Mouse (Mus musculus) right cerebral cortex, adult 18-20 months (tissue): ENCODE measurements around the gene Vmn1r49.
"Not testable (repeated sequence)": the region's sequence is repeated elsewhere in the genome, so short reads cannot be mapped to it uniquely, and the experiment has no call there.

Source experiments
- DNase-seq: peaks from one replicate; pipeline ENCODE4 v3.0.0; 2022; ENCODE audit warnings: mixed read lengths

Vmn1r49 gene

DNA sequence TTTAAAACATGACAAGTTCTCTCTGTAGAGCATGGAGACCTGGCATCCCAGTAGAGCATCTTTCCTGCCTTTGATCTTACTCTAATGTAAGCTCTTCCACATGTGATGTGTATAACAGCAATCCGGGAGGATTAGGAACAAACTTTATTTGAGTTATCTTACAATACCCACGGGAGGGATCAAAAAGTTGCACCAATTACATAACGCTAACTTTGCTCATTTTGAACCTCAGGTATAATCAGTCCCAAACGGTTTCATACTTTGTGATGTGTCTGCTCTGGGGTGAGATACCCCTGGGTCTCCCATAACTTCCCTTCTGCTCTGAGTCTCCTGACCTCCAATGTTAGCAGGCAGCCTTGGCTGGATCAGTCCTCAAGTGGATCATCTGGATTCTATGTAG is at the start of gene Vmn1r49:
Vmn1r49 (minus strand) TSS at position 101 of the 400 bp plus-strand sequence.
- no peak for DNase-seq

DNA sequence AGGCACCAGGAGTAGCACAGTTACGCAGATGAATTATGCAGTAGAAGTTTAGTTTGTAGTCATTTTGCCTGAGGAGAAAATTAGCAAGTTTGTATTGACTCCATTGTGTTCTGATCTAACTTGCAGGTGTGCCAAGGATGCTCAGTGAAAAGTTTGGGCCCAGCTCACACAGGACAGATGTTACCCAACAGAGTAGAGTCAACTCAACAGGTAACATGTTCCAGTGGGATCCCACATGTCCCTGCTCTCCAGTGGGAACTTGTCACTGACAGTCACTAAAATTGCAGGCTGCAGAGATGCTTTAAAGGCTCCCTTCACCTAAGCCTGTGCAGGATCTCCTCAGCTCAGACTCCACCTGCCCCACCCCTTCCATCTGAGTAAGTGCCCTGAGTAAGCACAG is 44.0 kb upstream of the Vmn1r49 start, which contains the start of gene Vmn1r51:
Vmn1r51 (plus strand) TSS at position 301 of the 400 bp plus-strand sequence.
- DNase-seq: not testable (repeated sequence)

DNA sequence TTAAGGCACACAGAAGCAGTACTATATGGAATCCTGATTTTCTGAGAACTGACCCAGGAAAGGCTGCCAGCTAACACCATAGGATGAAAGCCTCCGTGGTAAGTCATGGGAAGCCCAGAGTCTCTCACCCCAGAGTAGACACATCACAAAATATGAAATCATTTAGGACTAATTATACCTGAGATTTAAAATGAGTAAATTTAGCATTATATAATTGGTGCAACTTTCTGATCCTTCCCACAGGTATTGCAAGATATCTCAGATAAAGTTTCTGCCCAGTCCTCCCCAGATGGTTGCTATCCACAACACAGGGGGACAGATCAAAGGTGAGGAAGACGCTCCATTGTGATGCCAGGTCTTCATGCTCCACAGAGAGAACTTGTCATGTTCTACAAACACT is 22.8 kb upstream of the Vmn1r49 start, which contains the start of gene Vmn1r50:
Vmn1r50 (plus strand) TSS at position 301 of the 400 bp plus-strand sequence.
- DNase-seq: no peak

DNA sequence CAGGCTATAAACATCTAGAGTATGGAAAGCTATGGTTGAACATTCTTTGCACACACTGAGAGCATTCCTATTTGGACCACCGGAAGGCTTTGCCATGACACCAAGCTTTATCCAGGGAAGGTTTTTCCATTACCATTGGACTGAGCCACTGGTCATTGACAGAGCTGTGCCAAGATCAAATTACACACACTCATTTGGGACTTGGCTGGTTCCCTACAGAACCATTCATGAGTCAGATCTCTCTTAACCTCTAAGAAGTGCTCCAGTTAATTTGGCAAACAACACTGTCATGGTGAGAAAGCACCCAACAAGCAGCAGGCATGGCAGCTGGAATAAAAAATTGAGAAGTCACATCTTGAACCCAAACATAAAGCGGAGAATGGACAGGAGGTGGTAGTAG is 22.3 kb upstream of the Vmn1r49 start:
- DNase-seq: no peak

DNA sequence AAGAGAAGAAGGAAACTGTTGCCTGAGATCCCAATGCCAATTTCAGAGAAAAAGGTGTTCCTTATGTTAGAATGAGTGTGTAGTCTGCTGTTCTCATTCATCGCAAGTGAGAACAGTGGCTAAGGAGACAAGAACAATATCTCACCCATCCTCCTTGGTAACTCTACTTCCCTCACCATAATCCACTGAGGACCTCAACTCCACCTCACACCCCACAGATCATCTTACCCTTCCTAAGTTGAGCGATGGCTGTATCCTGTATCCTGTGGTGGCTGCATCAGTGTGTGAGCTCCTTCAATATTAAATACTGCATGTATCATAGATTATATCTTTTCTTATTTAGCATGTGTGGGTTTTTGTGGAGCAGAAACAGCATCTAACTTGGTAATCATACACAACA is 41.6 kb downstream of the Vmn1r49 start, which contains the start of gene Vmn1r48:
Vmn1r48 (minus strand) TSS at position 101 of the 400 bp plus-strand sequence.
- DNase-seq: not testable (repeated sequence)
